Mouse (Mus musculus): Measurements from ENCODE around the gene Atf2.
A peak's percentile ranks its signal among the peaks of the same experiment; 100 is the strongest.
"Not testable (repeated sequence)": the region's sequence is repeated elsewhere in the genome, so short reads cannot be mapped to it uniquely, and the experiment has no call there.

Gene Atf2

GRCm38 (mm10) chr2:73877891-73878290 lies 14.5 kb downstream of the Atf2 start:
- DNase-seq, result no peak

GRCm38 (mm10) chr2:73867764-73868487 lies 24.5 kb downstream of the Atf2 start:
- DNase-seq, result peak; percentile 29 to 47

- DNase-seq, result no peak
These were observed 32.3 kb downstream of the Atf2 start for GRCm38 (mm10) chr2:73860046-73860624.

- no peak for DNase-seq
These were observed 35.1 kb downstream of the Atf2 start for GRCm38 (mm10) chr2:73857352-73857751.

GRCm38 (mm10) chr2:73856246-73856645 lies 36.2 kb downstream of the Atf2 start:
- DNase-seq, result no peak

- no peak for DNase-seq
These were observed 57.9 kb downstream of the Atf2 start for GRCm38 (mm10) chr2:73834406-73835015.

- no peak for DNase-seq
These were observed 59.2 kb downstream of the Atf2 start for GRCm38 (mm10) chr2:73833284-73833683.

- DNase-seq, result no peak
These were observed 73.7 kb downstream of the Atf2 start for GRCm38 (mm10) chr2:73818742-73819141.

GRCm38 (mm10) chr2:73807609-73808008 lies 84.8 kb downstream of the Atf2 start:
- no peak for DNase-seq

GRCm38 (mm10) chr2:73800127-73800526 lies 92.3 kb downstream of the Atf2 start:
- not testable (repeated sequence) for DNase-seq

- DNase-seq, result no peak
These were observed 93.7 kb downstream of the Atf2 start for GRCm38 (mm10) chr2:73798786-73799185.

- DNase-seq, result no peak
These were observed 94.3 kb downstream of the Atf2 start for GRCm38 (mm10) chr2:73798136-73798535.

- DNase-seq, result peak; percentile 25 to 30
These were observed 100.4 kb downstream of the Atf2 start for GRCm38 (mm10) chr2:73791846-73792630.

- DNase-seq, result peak; percentile 59 to 65
These were observed 102.1 kb downstream of the Atf2 start for GRCm38 (mm10) chr2:73790332-73790731.

- DNase-seq, result no peak
These were observed 104.0 kb downstream of the Atf2 start for GRCm38 (mm10) chr2:73788395-73788794.

GRCm38 (mm10) chr2:73782371-73782905 lies 110.0 kb downstream of the Atf2 start:
- no peak for DNase-seq

- peak; percentile 28 to 34 for DNase-seq
These were observed 112.0 kb downstream of the Atf2 start for GRCm38 (mm10) chr2:73780321-73781010.

GRCm38 (mm10) chr2:73779796-73780195 lies 112.6 kb downstream of the Atf2 start:
- peak; percentile 50 to 61 for DNase-seq

GRCm38 (mm10) chr2:73779016-73779595 lies 113.3 kb downstream of the Atf2 start:
- DNase-seq, result peak in 1 of 2 experiments; percentile 26

- no peak for DNase-seq
These were observed 115.5 kb downstream of the Atf2 start for GRCm38 (mm10) chr2:73776936-73777335.

- peak in 1 of 2 experiments; percentile 37 for DNase-seq
These were observed 116.6 kb downstream of the Atf2 start for GRCm38 (mm10) chr2:73775683-73776310.

All from cerebellum, postnatal 14 days (tissue).